Mouse (Mus musculus) cortical plate, adult 2 months (tissue): ENCODE data around the gene Chaf1a. TPM values are rescaled to one million over a fixed set of nuclear protein-coding genes. Genes with fewer than 3 reads are reported as not detected.
A peak's percentile ranks its signal among the peaks of the same experiment; 100 is the strongest.

Experiments
- H3K27ac ChIP-seq: fragments of 200-500 bp; 2 replicates; pipeline ENCODE4 v1.5.1; 2012; ENCODE audit warnings: low read length, control low read depth, inconsistent platforms; ENCODE audit not compliant: insufficient read depth
- H3K4me1 ChIP-seq: fragments of 200-500 bp; 2 replicates; pipeline ENCODE4 v1.6.1; 2011; ENCODE audit warnings: low read length; ENCODE audit not compliant: control insufficient read depth, insufficient read depth
- H3K4me3 ChIP-seq: fragments of 200-500 bp; 2 replicates; pipeline ENCODE4 v1.5.1; 2011; ENCODE audit warnings: mild to moderate bottlenecking, low read length, control low read depth; ENCODE audit not compliant: insufficient read depth
- CTCF ChIP-seq: fragments of 200-500 bp; IDR thresholded peaks from 2 replicates; pipeline ENCODE4 v1.5.1; 2011; ENCODE audit warnings: mild to moderate bottlenecking, control low read depth, low read length; ENCODE audit not compliant: insufficient read depth; ENCODE audit errors: extremely low read depth
- POLR2A ChIP-seq: fragments of 200-500 bp; IDR thresholded peaks from 2 replicates; pipeline ENCODE4 v1.6.1; 2011; ENCODE audit warnings: mild to moderate bottlenecking, low read length, control low read depth; ENCODE audit not compliant: insufficient read depth; ENCODE audit errors: extremely low read depth
- polyA plus RNA-seq: library from polyadenylated mRNA; depleted of rRNA; stranded (reverse); fragments of >200 nt; gene quantifications from 2 replicates; pipeline ENCODE4 v1.2.3, GENCODE M21; 2012

Gene Chaf1a
- polyA plus RNA-seq, 1 experiment: 2.6 TPM

DNA sequence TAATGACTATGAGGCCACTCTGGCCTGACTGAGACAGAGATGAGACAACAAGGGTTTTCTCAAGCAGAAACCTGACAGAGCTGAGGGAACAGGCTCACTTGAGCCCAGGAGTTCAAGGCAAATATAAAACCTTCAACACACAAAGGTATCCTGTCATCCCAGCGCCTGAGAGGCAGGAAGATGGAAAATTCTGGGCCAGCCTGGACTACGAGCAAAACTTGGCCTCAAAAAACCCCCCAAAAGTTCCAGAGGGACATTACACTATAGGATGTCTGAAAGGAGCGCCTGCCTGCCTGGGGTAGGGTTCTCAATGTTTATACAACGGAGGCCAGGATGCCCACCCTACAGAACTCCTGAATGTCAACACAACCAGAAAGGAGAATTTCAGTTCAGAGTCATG lies 5.0 kb upstream of the Chaf1a start:
- Histone ChIP-seq H3K27ac (no peak overlapping the region), H3K4me1 (peaks cover 10% of the 10 kb centered on the region), H3K4me3 (peak overlapping the region; percentile 58)
- TF ChIP-seq POLR2A (no peak), CTCF (no peak)

DNA sequence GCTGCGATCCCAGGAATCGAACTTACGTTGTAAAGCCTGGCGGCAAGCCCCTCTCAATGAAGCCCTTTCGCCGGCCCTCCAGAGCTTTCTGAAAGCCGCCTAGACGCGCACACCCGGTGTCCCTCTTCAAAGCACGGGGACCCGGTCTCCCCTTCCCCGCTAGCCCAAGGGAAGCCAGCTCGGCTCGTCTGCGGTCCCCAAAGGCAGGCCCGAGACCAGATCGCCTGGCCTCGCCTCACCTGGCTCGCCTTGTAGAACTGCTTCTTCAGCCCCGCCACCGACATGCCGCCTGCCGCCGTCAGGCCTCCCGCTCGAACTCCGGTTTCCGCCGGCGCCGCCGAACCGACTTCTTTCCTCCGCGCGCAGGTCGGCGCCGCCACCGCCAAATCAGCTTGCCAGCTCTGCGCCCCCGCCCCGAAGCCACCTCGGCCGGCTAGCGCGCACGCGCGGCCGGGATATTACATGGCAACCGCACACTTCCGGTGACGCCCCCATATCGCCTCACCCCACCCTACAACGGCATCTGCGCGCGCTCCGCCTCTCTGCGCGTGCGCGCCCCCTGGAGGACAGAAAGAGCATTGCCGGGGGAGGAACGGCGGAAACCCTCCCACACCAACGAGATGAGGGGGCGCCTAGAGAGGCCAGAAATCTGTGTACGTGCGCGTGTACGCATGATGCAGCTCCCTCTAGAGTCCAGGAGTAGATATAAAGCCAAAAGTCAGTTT lies 3.9 kb upstream of the Chaf1a start, which contains the start of gene Sh3gl1:
Gene Sh3gl1, minus strand, starts transcription at position 460 of the 725 bp plus-strand sequence.
- H3K4me3 ChIP-seq: peak within 1 kb of the TSS; percentile 58
- TF ChIP-seq CTCF: peak; percentile 94
- TF ChIP-seq POLR2A: peak; percentile 70; the same call in 1 of the 2 replicates
- H3K4me1 ChIP-seq: peaks cover 4% of the 10 kb centered on the region
- peak within 1 kb of the TSS; percentile 74 for H3K27ac ChIP-seq

DNA sequence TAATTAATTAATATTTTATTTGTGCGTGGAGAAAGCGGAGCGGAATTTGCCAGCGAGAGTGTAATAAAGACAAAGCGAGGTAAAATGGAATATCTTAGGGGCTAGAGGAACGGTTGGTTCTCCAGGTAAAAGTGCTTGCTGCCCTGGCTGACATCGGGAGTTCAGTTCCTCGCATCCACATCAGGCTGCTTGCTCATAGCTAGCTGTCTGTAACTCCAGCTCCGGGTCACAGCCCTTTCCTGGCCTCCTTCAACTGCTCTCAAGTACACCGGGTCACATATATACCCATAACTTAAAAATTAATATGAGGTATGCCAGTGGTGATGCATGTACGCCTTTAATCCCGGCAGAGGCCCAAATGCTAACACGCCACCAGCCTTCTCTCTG lies 3.3 kb upstream of the Chaf1a start:
- TF ChIP-seq POLR2A (no peak), CTCF (no peak)
- Histone ChIP-seq H3K27ac (no peak overlapping the region), H3K4me1 (peaks cover 4% of the 10 kb centered on the region), H3K4me3 (no peak overlapping the region; the same call in 1 of the 2 replicates)

DNA sequence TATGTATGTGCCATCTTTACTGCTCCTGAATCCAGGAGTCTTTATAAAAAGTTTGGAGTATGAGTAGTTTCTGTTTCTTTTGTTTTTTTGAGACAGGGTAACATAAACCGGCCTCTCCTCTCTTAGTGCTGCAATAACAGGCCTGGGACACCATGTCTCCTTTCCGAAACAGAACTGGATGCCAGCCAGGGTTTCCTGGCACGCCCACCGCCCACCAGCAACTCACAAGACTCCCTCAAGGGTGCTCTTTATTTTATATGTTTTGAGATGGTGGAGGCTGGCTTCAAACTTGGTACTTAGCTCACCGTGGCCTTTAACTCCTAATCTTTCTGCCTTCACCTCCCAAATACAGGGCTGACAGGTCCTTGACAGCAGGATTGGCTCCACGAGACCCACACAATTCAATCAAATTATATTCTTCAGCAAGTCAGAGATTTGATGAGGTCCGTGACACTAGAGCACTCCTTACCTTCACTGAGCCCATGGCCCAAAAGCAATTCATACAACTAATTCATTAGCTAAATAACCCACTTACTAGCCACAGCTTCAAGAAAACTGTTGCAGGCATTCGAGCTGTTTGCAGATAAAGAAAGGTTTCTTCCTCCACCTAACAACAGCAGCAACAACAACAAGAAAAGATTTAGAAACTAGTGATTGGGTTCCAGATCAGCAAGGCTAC lies 1.5 kb upstream of the Chaf1a start:
- Histone ChIP-seq H3K4me1 (peaks cover 2% of the 10 kb centered on the region), H3K4me3 (no peak overlapping the region), H3K27ac (no peak overlapping the region)
- TF ChIP-seq CTCF (no peak), POLR2A (no peak)

DNA sequence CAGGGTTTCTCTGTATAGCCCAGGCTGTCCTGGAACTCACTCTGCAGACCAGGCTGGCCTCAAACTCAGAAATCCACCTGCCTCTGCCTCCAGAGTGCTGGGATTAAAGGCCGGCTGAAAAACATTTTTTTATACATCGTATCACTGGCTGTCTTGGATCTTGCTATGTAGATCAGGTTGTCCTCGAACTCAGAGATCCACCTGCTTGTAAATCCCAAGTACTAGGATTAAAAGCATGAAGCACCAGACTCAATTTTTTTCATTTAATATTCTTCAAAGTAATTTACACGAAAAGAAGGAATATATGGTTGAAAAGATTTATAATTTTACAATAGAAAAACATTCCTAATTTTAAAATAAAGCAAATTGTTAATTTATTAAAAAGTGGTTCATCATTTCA lies 894 bp upstream of the Chaf1a start:
- Histone ChIP-seq H3K4me1 (peaks cover 2% of the 10 kb centered on the region), H3K4me3 (no peak overlapping the region; the same call in 1 of the 2 replicates), H3K27ac (no peak overlapping the region)
- TF ChIP-seq CTCF: no peak
- no peak for TF ChIP-seq POLR2A

DNA sequence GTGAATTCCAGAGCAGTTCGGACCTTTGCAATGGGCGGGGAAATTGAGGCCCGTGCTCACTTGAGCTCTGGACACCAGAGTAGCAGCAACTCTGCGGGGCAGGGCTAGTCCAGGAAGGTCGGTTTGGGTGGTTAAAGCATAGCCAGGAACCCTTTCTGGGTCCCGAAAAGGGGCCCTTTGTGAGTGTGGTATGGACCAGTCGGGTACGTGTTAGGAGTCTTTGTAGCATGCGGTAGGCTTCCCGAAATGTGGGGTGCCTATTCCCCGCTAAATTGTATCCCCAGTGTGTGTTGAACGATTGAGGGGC lies 571 bp downstream of the Chaf1a start:
- Histone ChIP-seq H3K4me1 (no peaks in the 10 kb centered on the region), H3K27ac (no peak overlapping the region), H3K4me3 (peak overlapping the region; percentile 17; the same call in 1 of the 2 replicates)
- TF ChIP-seq CTCF (no peak), POLR2A (no peak)

DNA sequence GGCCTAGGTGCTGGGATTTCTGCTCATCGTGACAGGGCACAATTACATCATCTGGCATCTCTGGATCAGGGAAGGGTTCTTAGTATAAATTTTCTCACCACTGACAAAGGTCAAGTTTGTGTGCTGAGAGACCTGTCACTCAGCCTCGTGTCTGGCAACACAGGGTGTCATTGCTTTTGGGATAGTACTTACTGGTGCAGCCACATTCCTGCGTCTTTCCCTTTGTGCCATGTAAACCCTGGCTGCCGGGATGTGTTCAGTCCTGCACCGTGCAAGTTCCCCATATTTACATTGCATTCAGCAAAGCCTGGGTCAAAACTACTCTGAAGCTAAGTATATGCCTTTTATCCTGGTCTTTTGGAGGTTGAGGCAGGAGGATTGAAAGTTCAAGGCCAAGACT lies 11.1 kb downstream of the Chaf1a start:
- no peaks in the 10 kb centered on the region for H3K4me1 ChIP-seq
- H3K27ac ChIP-seq: no peak overlapping the region
- H3K4me3 ChIP-seq: no peak overlapping the region
- TF ChIP-seq POLR2A: no peak
- TF ChIP-seq CTCF: no peak

DNA sequence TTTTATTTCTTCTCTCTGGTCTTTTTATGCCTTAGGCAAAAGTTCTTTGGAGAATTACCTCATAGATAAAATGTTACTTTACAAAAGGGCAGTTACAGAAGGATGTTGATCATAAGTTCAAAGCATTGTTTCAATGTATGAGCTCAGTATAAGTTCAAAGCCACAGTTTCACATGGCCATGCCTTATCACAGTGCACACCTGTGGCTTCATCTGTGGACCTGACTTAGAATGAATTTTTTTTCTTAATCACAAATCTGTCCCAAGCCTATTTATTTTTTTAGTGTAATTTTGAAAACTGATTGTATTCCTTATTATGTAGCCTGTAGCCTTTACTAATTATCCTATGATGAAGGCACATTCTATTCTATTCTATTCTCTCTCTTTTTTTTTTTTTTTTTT lies 14.7 kb downstream of the Chaf1a start:
- no peak overlapping the region for H3K4me3 ChIP-seq
- H3K27ac ChIP-seq: no peak overlapping the region
- TF ChIP-seq CTCF (no peak), POLR2A (no peak)
- no peaks in the 10 kb centered on the region for H3K4me1 ChIP-seq

DNA sequence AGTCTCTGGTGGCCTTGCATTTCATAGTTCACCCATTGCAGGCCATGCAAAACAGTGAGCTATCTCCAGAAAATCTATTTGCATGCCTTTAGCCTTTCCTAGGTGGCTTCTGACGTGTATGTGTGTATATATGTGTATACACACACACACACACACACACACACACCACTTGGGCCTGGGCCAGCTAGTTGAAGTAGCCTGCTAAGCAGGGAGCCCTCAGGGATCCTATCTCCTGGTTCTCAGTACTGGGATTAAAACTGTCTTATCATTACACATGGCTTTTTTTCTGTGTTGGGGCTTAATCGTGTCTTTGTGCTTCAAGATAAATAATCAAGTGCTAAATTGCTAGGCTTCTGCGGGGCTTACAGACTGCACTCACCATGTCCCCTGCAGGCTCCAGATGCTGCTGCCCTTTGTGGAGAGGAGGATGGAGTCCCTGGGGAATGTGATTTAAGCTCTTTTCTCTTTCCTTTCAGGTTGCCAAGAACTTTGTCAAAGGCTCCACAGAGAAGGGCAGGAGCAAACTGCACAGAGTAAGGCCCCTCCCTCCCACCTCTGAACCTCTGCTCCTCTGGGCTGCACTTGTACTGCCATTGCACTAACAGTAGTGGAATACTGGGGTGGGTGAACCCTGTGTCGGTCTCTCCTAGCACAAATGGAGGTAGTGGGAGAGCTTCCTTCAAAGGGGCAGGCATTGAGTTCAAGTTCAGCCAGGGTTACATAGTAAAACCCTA lies 15.9 kb downstream of the Chaf1a start:
- Histone ChIP-seq H3K4me3 (no peak overlapping the region), H3K4me1 (no peaks in the 10 kb centered on the region), H3K27ac (no peak overlapping the region)
- TF ChIP-seq CTCF (no peak), POLR2A (no peak)

DNA sequence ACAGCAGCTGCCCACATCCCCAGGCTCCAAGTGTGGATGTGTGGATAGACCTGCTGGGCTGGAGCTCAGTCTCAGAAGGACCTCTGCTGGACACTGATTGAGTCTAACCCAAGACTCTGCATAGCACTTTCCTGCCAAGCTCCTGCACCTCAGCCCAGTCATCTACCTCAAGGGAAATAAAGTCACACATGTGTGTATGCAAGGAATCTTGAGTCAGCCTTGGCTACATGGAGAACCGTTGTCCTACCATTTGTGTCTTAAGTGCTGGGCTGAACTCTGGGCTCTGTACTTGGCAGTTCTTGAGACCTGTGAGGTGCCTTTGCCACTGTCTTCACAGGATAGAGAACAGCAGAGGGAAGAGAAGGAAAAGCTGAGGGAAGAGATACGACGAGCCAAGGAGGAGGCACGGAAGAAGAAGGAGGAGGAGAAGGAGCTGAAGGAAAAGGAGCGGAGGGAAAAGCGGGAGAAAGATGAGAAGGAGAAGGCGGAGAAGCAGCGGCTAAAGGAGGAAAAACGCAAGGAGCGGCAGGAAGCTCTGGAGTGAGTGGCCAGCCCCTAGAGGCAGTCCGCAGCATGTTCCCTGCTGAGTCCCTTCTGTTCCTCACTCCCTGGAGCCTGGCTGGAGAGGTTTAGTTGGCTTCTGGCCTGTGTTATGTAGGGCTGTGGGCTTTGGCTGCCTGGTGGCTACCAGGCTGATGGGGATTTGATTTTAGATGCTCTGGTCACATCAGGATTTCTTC lies 17.3 kb downstream of the Chaf1a start:
- Histone ChIP-seq H3K27ac (no peak overlapping the region), H3K4me1 (no peaks in the 10 kb centered on the region), H3K4me3 (no peak overlapping the region)
- no peak for TF ChIP-seq POLR2A
- TF ChIP-seq CTCF: no peak
